Mouse (Mus musculus) heart, embryonic 13.5 days (tissue): ENCODE results near the gene Hvcn1. TPM values are rescaled to one million over a fixed set of nuclear protein-coding genes. Genes with fewer than 3 reads are reported as not detected.
A peak's percentile ranks its signal among the peaks of the same experiment; 100 is the strongest.

Experiments
- ATAC-seq: fragments of 200-750 bp; cut with Nextera tagmentation; 2 replicates; pipeline ENCODE4 v1.8.0; 2017; ENCODE audit warnings: moderate TSS enrichment; ENCODE audit not compliant: insufficient number of reproducible peaks, low FRiP score, low TSS enrichment; ENCODE audit errors: extremely low read depth
- H3K27ac ChIP-seq: fragments of 300-500 bp; sonication (generic); replicated peaks from 2 replicates; pipeline ENCODE4 v1.5.1; 2015; ENCODE audit warnings: moderate library complexity, mild to moderate bottlenecking, inconsistent platforms
- H3K27me3 ChIP-seq: fragments of 300-500 bp; sonication (generic); replicated peaks from 2 replicates; pipeline ENCODE4 v1.6.1; 2015; ENCODE audit warnings: mild to moderate bottlenecking, inconsistent platforms
- H3K36me3 ChIP-seq: fragments of 300-500 bp; sonication (generic); 2 replicates; pipeline ENCODE4 v1.6.1; 2015; ENCODE audit warnings: mild to moderate bottlenecking, inconsistent platforms
- H3K4me1 ChIP-seq: fragments of 300-500 bp; sonication (generic); 2 replicates; pipeline ENCODE4 v1.6.1; 2015; ENCODE audit warnings: inconsistent platforms
- H3K4me2 ChIP-seq: fragments of 300-500 bp; sonication (generic); 2 replicates; pipeline ENCODE4 v1.6.1; 2015; ENCODE audit warnings: inconsistent platforms, mild to moderate bottlenecking, moderate library complexity
- H3K4me3 ChIP-seq: fragments of 300-500 bp; sonication (generic); 2 replicates; pipeline ENCODE4 v1.5.1; 2015; ENCODE audit warnings: moderate library complexity, mild to moderate bottlenecking, inconsistent platforms
- H3K9ac ChIP-seq: fragments of 300-500 bp; sonication (generic); 2 replicates; pipeline ENCODE4 v1.6.1; 2015; ENCODE audit warnings: inconsistent platforms, mild to moderate bottlenecking, moderate library complexity
- H3K9me3 ChIP-seq: fragments of 300-500 bp; sonication (generic); 2 replicates; pipeline ENCODE4 v1.6.1; 2016; ENCODE audit warnings: inconsistent platforms
- WGBS: fragments of 180-500 bp; shearing (Covaris S2); methylation state at CpG from one replicate; pipeline ENCODE4 v1.1.7; 2015; ENCODE audit warnings: mixed read lengths; 5-methylcytosine and 5-hydroxymethylcytosine counted together
- polyA plus RNA-seq: library from polyadenylated mRNA; unstranded; fragments of >200 nt; fragmentation: Nextera tagmentation; extraction: Ambion mirVana; gene quantifications from 2 replicates; pipeline ENCODE4 v1.2.1, GENCODE M21; 2015

Gene Hvcn1
- polyA plus RNA-seq, result 1.9 and 2.7 TPM in 2 replicates

DNA sequence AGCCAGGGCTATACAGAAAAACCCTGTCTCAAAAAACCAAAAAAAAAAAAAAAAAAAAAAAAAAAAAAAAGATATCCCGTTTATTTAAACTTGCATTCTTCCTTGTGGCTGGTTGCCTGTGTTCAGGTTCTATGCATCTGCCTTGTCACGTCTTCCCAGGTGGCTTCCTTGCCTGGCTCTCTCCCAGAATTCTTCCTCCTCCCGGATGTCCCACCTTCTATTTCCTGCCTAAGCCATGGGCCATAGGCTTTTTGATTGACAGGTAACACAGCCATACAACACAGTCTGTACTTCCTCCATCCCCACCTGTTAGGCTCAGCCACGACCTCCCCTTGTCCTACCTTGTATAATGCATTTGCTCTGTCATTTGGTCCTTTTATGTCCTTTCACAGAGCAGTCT is at the start of gene Hvcn1:
Gene Hvcn1, plus strand, starts transcription at position 330 of the 400 bp plus-strand sequence.
- H3K4me2 ChIP-seq, result no peak within 1 kb of the TSS
- peaks cover 14% of the 10 kb centered on the region for H3K4me1 ChIP-seq
- H3K9ac ChIP-seq, result no peak within 1 kb of the TSS
- peaks cover 3% of the 10 kb centered on the region; the same call in 1 of the 2 replicates for H3K27me3 ChIP-seq
- no peak within 1 kb of the TSS for H3K4me3 ChIP-seq
- ATAC-seq, result no peak
- no peak within 1 kb of the TSS for H3K27ac ChIP-seq
- WGBS, result 65% methylated on average over 4 of the region's 4 CpGs
- no peaks in the 10 kb centered on the region for H3K9me3 ChIP-seq
- H3K36me3 ChIP-seq, result no peaks in the 10 kb centered on the region

DNA sequence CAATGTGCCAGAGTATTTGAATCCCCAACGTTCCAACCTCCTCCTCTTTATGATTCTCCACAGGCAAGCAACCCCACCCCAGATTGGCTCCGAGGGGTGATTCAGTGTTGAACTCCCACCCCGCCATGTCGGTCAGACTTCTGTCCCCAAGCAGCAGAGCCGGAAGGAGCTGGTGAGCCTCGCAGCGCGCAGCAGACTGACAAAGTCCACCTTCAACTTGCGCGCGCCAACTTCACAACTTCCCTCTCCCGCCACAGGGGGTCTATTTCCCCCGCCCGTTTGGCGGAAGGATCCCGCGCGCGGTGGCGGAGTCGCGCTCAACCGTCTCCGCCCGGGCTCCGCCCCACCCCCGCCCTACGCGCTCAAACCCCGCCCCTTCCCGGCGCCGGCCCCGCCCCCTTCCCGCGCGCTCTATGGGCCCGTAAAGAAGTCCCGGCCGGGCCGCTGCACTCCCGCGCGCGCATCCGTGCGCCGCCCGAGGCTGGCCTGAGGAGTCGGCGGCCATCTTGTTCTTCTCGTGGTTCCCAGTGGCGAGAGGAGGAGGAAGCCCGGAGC is 48.7 kb upstream of the Hvcn1 start, which contains the start of gene Ppp1cc:
Gene Ppp1cc, plus strand, starts transcription at position 452 of the 555 bp plus-strand sequence.
- Histone ChIP-seq H3K4me2 (peak within 1 kb of the TSS; percentile 86), H3K27ac (peak within 1 kb of the TSS; percentile 88), H3K9me3 (no peaks in the 10 kb centered on the region), H3K36me3 (peaks cover 31% of the 10 kb centered on the region), H3K4me3 (peak within 1 kb of the TSS; percentile 97), H3K4me1 (peaks cover 56% of the 10 kb centered on the region), H3K9ac (peak within 1 kb of the TSS; percentile 99), H3K27me3 (no peaks in the 10 kb centered on the region)
- 1% methylated on average over 54 of the region's 54 CpGs for WGBS
- ATAC-seq, result peak; percentile 87

DNA sequence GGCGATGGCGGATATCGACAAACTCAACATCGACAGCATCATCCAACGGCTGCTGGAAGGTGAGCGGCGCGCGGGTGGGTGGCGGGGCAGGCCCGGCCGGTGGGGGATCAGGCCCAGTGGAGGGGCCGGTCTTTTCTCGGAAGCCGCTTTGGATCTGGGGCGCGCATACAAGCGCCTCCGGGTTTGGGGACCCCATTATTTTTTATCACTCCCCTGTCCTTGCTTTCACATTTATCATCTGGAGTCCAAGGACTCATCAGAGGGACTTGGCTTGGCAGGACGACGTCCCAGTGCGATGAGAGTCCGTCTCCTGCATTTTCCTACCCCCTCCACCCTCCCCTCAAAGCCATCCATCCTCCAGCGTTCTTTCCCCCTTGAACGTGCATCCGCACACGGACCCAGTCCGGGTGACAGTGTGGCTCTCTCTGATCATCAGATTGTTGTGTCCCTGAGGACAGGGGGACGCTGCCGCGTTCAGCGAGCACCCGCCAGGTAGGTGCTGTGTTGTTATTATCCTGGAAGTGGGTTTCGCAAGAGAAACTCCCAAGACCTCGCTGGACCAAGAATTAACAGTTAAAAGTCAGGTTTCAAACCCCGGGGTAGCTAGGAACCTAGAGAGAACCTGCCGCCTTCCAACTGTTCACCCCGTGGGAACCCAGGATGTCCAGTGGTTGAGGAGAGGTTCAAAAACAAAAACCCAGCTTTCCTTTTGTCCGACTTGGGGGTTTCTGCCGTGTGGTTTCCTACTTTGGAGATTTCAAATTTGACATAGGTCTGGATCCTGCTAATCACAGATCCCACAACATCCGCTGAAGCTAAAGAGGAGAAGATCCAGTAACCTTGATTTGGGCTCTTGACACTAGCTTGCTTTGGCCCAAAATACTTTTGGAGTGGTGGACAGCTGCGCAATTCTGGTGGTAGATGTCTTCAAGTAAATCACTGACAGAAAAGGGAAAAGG is 47.8 kb upstream of the Hvcn1 start:
- Histone ChIP-seq H3K4me1 (peaks cover 66% of the 10 kb centered on the region), H3K4me2 (peak overlapping the region; percentile 86), H3K36me3 (peaks cover 40% of the 10 kb centered on the region), H3K27me3 (no peaks in the 10 kb centered on the region), H3K9me3 (no peaks in the 10 kb centered on the region), H3K9ac (peak overlapping the region; percentile 99), H3K4me3 (peak overlapping the region; percentile 97), H3K27ac (peak overlapping the region; percentile 87)
- WGBS, result 1% methylated on average over 42 of the region's 42 CpGs
- ATAC-seq, result 0 out of 2 replicates have a peak, but pooled peaks have one; percentile 3

DNA sequence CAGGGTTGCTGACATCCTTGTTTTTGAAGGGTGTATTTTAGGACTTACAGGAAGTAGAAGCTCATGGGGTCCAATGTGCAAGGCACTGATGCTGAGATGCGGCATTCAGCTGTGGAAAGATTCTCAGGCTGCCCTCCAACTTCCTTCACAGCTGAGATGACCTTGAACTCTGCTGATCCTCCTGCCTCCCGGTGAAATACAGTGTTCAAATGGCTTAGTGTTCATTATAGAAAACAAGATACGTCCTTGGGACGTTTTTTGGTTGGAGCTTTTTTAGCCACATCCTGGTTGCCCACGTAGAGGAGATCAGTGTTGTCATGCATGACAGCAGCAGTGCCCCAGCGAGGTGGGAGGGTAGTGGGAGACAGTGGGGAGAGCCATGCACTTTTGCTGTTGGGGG is 43.4 kb upstream of the Hvcn1 start:
- H3K36me3 ChIP-seq, result peaks cover 82% of the 10 kb centered on the region
- H3K9me3 ChIP-seq, result no peaks in the 10 kb centered on the region
- H3K4me1 ChIP-seq, result peaks cover 91% of the 10 kb centered on the region
- WGBS, result 44% methylated on average over 6 of the region's 6 CpGs
- no peak overlapping the region for H3K4me3 ChIP-seq
- ATAC-seq, result no peak
- H3K4me2 ChIP-seq, result peak overlapping the region; percentile 86
- peak overlapping the region; percentile 59 for H3K27ac ChIP-seq
- H3K9ac ChIP-seq, result peak overlapping the region; percentile 72
- H3K27me3 ChIP-seq, result no peaks in the 10 kb centered on the region

DNA sequence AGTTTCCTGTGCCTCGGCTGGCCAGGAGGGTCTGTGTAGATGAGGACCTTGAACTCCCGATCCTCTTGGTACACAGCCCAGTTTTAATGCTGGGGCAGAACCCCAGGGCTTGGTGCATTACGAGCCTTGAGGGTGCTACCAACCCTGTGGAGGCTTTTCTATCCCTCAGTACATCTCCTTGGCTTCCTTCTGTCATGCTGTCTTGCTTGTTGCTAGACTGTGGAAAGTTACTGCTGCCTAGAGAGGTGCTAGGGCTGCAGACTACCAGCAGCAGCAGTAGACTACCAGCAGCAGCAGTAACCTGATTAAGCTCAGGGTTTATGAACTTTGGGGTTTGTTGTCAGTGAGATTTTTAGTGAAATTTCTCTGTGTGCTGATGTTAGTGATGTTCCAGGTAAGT is 42.6 kb upstream of the Hvcn1 start:
- H3K27ac ChIP-seq, result no peak overlapping the region
- ATAC-seq, result no peak
- H3K9me3 ChIP-seq, result no peaks in the 10 kb centered on the region
- H3K9ac ChIP-seq, result peak overlapping the region; percentile 62; the same call in 1 of the 2 replicates
- peaks cover 90% of the 10 kb centered on the region for H3K36me3 ChIP-seq
- no peaks in the 10 kb centered on the region for H3K27me3 ChIP-seq
- 73% methylated on average over 3 of the region's 3 CpGs for WGBS
- no peak overlapping the region for H3K4me3 ChIP-seq
- 0 out of 2 replicates have a peak overlapping the region, but pooled peaks have one; percentile 86 for H3K4me2 ChIP-seq
- peaks cover 95% of the 10 kb centered on the region for H3K4me1 ChIP-seq

DNA sequence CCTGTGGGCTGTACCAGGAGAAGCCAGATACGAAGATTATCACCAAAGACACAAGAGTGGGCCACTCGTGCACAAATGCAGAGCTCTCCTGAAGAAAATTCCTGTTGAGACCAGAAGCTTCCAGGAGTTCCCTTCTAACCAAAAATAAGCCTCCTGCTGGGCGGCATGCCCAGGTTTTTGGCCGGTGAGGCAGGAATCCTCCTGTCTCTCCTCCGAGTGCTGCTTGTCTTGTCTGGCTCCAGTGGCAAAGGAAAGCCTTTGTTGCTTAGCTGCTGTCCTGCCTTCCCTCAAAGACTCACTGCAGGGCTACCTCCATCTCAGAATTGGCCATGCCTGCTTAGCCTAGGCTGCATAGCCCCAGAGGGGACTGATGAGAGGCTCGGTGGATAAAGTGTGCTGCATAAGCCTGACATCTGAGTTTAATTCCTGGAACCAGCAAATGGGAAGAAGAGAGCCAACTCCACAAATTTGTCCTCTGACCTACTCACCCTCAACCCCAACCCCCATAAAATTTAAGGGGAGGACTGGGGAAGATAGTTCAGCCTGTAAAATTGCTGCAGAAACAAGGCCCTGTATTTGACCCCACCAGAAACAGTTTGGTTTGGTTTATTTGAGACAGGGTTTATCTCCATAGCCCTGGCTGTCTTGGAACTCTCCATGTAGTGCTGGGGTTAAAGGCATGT is 41.2 kb upstream of the Hvcn1 start:
- Histone ChIP-seq H3K9ac (peak overlapping the region; percentile 66), H3K9me3 (no peaks in the 10 kb centered on the region), H3K27me3 (no peaks in the 10 kb centered on the region), H3K4me2 (peak overlapping the region; percentile 16), H3K36me3 (peaks cover 98% of the 10 kb centered on the region), H3K4me1 (peaks cover 83% of the 10 kb centered on the region), H3K4me3 (no peak overlapping the region), H3K27ac (peak overlapping the region; percentile 48)
- no peak for ATAC-seq
- 43% methylated on average over 6 of the region's 6 CpGs for whole genome bisulfite sequencing

DNA sequence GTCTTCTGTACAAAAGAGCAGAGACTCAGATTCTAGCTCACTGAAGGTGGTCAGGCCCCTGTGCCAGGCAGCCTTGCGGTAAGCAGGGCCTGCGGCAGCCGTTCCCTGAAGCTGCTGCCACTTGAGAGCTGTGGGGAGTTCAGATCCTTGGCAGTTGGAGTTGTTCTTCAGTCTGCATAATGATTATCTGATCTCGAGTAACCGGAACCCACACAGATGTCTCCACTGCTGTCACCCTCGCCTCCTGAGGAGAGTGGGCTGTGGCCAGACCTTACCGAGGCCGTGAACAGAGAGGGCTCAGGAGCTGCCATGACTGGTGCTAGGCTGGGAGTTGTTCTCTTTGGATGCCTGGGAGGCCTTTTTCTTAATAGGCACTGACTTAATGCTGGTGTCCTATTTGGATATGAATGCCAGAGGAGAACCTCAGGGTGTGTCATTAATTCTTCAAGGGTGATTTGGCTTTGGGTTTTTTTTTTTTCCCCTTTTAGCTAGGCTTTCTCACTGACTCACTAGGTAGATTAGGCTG is 39.9 kb upstream of the Hvcn1 start:
- ATAC-seq, result no peak
- Histone ChIP-seq H3K4me2 (peak overlapping the region; percentile 24), H3K9ac (peak overlapping the region; percentile 66), H3K36me3 (peaks cover 98% of the 10 kb centered on the region), H3K27me3 (no peaks in the 10 kb centered on the region), H3K4me3 (0 out of 2 replicates have a peak overlapping the region, but pooled peaks have one; percentile 1), H3K4me1 (peaks cover 70% of the 10 kb centered on the region), H3K9me3 (no peaks in the 10 kb centered on the region), H3K27ac (peak overlapping the region; percentile 58)
- 44% methylated on average over 8 of the region's 8 CpGs for WGBS

DNA sequence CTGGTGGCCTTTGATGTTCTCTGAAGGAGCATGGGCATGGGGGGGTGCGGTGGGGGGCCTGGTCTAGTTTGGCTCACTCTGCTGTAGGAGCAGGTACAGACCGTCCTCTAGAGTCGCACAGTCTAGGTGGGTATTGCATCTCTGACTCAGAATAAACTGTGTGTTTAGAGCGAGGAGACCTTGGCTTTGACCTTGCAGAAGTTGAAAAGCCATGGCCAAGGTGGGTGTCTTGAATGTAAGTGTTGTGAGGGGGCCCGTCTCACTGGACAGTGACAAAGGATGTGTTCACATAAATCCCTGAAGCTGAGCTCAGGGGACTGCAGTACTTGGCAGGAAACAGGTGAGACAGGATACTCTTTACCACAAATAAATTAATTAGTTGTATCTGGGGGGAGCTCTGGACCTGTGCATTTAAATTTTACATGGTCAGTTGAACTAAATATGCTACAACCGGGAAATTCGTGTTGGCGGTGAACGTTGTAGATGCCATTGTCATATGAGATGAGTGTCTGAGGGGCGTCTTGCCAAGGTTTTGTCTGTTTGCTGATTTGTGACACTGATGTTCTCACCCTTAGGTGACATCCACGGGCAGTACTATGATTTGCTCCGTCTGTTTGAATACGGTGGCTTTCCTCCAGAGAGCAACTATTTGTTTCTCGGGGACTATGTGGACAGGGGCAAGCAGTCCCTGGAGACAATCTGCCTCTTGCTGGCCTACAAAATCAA is 38.1 kb upstream of the Hvcn1 start:
- H3K27ac ChIP-seq, result no peak overlapping the region
- H3K4me1 ChIP-seq, result peaks cover 51% of the 10 kb centered on the region
- H3K4me3 ChIP-seq, result no peak overlapping the region
- H3K36me3 ChIP-seq, result peaks cover 98% of the 10 kb centered on the region
- peak overlapping the region; percentile 34 for H3K9ac ChIP-seq
- WGBS, result 78% methylated on average over 14 of the region's 14 CpGs
- no peaks in the 10 kb centered on the region for H3K9me3 ChIP-seq
- ATAC-seq, result no peak
- H3K27me3 ChIP-seq, result no peaks in the 10 kb centered on the region
- no peak overlapping the region for H3K4me2 ChIP-seq

DNA sequence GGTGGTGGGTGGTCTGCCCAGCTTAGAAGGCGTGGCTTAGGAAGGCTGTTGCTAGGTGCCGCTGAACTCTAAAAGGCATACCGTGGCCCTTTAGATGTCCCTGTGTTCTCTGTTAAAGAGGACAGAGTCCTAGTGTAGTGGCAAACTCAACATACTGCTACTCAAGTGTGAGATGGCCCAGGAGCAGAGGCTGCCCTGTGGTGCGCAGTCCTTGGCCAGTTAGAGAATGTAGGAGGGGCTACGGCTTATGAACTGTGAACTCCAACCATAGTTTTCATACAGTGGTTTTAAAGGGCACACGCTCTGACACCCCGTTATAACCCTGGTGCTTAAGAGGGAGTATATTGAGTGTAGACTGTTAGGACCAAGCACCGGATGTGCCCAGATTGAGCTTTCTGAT is 35.5 kb upstream of the Hvcn1 start:
- peaks cover 87% of the 10 kb centered on the region for H3K36me3 ChIP-seq
- no peak overlapping the region for H3K4me2 ChIP-seq
- no peak overlapping the region for H3K27ac ChIP-seq
- H3K27me3 ChIP-seq, result no peaks in the 10 kb centered on the region
- H3K4me3 ChIP-seq, result no peak overlapping the region
- no peak for ATAC-seq
- H3K9ac ChIP-seq, result no peak overlapping the region
- peaks cover 26% of the 10 kb centered on the region for H3K4me1 ChIP-seq
- H3K9me3 ChIP-seq, result no peaks in the 10 kb centered on the region
- WGBS, result 92% methylated on average over 8 of the region's 8 CpGs

DNA sequence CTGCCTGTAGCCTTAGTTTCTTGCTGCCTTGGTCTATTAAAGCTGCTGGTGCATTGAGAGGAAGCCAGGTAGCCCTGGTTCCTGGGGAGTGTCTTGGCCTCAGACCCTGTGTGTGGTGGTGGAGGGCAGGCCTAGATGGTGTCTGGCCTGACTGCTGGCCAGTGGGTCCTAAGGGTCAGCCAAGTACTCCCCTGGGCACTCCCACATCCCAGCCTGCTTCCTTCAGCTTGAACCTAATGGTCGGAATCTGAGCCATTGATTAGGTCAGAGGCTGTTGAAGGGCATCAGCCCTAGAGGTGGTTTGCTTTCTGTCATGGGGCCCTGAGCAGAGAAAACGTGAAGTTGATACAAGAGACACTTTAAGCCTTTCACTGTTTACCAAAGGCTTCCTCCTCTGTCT is 31.2 kb upstream of the Hvcn1 start:
- 47% methylated on average over 2 of the region's 2 CpGs for WGBS
- Histone ChIP-seq H3K27ac (0 out of 2 replicates have a peak overlapping the region, but pooled peaks have one; percentile 20), H3K9me3 (no peaks in the 10 kb centered on the region), H3K4me1 (no peaks in the 10 kb centered on the region), H3K27me3 (no peaks in the 10 kb centered on the region), H3K36me3 (peaks cover 58% of the 10 kb centered on the region), H3K4me3 (no peak overlapping the region), H3K4me2 (no peak overlapping the region), H3K9ac (no peak overlapping the region)
- ATAC-seq, result no peak
